Mouse (Mus musculus): Measurements from ENCODE around the gene Xpr1.

Xpr1 gene

DNA sequence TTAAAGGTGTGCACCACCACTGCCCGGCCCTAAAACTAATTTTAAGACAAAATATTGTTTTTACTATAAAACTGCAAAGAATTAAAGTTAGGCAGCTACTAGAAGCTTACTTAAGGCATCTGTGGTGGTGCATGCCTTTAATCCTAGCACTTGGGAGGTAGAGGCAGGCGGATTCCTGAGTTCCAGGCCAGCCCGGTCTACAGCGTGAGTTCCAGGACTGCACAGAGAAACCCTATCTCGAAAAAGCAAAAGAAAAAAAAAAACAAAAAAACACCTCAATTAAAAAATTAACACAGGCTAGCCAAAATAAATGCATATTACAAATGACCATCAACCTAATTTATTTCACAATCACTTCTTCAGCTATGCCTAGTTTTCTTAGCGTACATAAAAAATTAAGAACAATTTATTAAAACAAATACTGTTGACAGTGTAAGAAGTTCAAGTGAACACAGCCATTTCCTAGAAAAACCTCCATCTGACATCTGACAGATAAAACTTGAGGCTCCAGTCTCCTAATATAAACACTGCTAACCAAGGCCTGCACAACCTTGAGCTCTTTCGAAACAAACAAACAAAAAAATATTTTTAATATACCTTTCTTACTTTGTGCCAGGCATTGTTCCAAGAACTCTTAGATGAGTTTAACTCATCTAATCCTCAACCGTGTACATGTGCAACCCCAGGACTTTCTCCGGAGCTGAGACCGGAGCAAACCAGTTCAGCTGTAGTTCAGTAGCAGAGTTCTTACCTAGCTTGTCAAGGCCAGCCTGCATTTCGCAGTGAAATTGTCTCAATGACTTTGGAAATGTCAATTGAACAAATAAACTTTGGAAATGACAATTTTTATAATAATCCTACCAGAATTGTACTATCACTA lies 9.3 kb downstream of the Xpr1 start:
- CTCF ChIA-PET: no interaction called here

DNA sequence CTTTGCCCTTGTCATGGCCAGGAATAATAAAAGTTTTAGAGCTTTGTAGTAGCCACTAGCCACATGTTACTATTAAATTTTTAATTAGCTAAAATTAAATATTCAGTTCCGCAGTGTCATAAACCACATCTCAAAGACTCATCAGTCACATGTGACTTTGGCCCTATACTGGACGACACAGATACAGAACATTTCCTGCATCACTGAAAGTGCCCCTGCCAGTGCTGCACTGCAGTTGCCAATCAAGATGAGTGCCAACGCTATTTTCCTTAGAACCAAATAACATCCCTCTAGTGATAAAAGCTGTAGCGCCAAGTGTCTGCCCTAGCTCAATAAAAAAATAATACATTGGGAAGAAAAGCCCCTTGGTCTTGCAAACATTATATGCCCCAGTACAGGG lies 17.2 kb downstream of the Xpr1 start:
- CTCF ChIA-PET: no interaction called here

DNA sequence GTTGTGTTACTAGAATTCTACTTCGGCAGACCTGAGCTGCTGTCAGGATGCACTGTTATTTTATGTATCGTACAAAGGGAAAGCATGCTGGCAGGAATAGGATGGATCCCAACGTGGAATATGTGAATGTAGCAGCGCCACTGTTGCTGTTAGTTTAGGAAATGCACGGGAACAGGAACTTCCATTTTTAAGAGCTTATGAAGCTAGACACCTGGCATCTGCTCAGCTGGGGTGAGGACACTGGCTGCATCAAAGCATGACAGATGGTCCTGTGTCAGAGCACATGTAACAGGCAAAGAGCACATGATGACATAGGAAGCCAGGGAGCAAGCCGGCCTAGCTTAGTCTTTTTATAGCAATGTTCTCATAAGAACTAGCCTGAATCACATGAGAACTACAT lies 22.4 kb downstream of the Xpr1 start:
- CTCF ChIA-PET: no interaction called here

DNA sequence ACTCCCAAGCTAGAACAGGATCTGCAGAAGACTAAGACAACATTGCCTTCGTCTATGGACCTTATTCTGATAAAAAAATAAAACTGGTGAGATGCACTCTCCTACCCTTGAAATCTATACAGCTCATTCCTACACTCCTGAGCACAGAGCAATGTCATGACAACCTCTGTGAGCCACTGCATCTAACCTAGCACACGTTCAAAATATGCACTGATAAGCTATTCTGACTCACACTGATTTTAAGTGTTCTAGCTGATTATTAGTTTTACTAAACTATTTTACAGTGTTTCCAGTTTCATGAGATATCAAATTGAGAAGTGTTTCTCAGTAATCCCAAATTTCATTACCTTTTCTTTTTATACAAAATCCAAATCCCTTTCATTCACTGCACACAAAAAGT lies 23.2 kb downstream of the Xpr1 start:
- CTCF ChIA-PET: no interaction called here

DNA sequence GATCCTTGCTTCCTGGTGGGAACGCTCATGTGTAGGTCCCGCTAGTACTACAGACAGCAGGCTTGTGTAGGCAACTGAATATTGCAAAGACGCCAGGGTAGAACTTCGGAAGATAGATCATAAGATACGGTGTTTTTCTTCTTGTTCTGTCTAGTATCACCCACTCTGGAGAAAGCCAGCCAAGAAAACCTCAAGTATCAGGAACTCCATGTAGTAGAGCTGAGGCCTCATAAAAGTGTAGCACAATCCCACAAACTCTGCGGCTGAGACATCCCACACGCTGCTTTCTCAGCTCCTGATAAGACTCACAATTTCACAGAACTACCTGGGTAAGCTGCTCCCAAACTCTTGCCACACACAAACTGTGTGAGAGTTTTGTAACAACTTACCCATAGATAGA lies 24.4 kb downstream of the Xpr1 start:
- CTCF ChIA-PET: no interaction called here

DNA sequence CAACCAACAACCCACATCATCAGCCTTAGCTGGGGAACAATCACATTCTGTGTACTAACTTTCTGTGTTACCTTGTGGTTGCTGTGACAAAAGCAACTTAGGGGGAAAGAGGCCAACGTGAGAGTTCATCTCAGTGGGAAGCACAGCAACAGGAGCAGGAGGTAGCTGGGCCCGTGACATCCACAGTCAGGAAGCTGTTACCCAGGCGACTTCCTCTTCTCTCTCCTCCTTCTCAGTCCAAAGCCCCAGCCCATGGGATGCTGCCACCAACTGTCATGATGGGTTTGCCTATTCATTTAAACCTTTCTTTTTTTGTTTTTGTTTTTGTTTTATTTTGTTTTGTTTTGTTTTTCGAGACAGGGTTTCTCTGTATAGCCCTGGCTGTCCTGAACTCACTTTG lies 25.7 kb downstream of the Xpr1 start:
- CTCF ChIA-PET: no interaction called here

DNA sequence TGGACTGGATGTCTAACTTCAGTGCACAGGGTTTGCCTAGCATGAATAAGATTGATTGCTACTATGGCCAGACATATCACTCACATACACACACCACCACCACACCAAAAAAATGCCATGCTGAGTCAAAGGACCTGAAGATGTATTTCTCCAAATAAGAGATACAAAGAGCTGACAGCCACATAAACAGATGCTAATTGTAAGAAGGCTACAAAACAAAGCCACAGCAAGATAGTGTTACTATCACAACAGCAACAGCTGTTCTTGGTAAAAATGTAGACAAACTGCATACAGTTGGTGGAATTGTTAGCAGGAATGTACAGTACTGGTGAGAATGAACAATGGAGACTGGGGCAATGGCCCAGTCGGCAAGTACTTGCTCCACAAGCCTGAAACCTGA lies 28.8 kb downstream of the Xpr1 start:
- CTCF ChIA-PET: no interaction called here

DNA sequence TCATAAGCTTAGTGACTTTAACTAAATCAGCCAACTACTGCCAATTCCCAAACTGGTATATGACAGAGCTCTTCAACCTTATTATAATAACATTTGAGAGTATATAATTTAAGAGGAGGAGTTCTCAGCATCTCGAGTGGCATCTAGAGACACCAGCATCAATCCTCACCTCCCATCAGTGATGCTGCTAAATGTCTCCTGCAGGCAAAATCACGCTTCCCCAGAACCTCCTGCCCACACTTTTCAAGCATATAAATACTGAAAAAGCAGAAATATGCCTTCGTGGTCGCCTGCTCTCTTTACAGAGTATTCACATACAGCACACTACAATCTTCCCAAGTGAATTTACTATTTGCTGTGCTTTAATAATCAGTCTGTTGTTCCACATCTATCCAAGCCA lies 30.7 kb downstream of the Xpr1 start:
- CTCF ChIA-PET: no interaction called here

DNA sequence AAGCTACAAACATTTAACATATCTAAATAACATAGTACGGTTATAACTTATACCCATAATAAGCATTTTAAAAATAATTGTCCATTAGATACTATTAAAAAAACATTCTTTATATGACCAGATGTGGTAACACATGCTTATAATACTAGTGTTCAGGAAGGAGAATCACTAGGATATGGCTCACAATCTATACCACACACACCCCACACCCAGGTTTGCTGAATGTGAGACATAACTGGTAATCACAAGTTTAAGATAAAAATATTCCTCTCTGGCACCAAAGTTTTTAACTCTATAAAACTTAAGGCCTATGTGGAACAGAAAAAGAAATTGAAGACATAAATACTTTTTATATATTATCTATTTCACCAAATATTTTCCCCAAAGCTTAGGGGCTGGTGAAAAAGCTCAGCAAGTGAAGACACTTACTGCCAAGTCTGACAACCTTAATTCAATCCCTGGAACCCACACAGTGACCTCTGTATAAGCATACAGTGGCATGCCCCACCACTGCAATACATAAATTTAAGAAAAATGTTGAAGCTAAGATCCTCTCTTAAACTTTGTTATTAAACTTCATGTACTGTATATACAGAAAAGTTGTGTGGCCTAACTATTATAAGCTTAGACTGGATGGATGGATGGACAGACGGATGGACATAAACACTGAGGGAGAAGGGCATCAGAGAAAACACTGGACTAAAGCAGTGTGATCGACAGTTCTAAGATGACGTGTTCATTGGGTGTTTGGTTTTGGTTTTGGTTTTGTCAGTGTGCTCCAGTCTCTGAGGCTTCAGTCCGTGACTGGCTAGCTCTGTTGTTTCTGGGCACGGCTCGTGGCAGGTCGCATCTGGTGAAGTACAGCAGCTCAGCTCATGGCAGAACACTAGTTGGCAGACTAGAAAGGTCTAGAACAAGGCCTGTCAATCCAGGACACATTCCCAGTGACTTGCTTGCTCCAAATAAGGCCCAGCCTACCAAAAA lies 33.6 kb downstream of the Xpr1 start:
- CTCF ChIA-PET: interaction anchor here (0.5 kb wide), 1 partner anchor 186 kb away, joined by 9 read pairs; no protein-coding TSS in a partner anchor

DNA sequence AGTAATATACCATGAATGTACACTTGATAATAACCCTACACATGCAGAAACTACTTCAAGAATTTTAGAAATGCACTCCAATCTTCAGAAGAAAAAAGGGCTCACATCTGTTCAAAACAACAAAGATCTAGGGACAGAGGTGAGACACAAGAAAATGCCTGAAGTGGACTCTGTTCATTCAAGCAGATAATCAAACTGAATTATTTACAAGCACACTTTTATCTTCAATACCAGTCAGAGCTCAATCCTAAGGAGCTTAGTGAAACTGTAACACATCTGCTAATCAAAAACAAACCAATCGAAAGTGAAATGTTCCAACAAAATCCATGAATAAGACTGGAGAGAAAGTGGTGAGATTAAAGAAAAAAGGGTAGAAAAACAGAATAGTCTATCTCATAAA lies 35.3 kb downstream of the Xpr1 start:
- CTCF ChIA-PET: no interaction called here

DNA sequence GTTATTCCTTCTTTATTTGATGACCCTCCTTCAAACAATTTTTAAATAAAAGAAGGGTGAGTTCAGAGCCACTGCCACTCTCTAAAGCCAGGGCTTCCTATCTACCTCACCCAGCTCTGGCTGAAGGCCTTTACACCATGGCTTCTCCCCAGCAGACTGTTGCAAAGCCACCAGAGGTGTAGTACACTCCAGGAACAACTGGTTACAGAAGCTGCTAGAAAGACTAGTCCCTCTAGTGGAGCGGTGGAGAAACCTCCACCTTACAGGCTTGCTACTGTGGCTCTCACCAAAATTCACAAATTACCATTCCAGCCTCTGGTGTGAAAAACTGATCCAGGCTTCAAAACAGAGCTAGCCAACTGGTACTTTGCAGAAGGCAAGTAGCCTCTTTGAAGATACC lies 37.9 kb downstream of the Xpr1 start:
- CTCF ChIA-PET: interaction anchor here (0.7 kb wide), 1 partner anchor 89 kb away, joined by 3 read pairs; no protein-coding TSS in a partner anchor

DNA sequence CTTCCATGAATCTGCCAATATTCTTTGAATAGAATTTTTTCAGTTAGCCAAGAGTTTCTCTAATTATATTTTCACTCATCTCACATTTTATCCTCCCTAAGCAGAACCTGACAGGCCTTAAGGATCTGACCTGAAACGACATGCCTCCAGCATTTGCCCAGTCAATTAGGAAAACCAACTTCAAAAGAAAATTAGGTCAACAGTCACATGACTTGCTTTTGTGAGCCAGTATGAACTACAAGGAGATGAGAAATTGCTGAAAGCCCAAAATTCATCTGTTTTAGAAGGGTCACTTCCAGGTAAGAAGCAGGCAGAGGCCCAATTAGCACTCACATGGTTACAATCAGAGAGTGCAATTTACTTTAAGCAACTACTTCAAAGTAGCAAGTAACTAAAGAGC lies 44.4 kb downstream of the Xpr1 start:
- CTCF ChIA-PET: no interaction called here

DNA sequence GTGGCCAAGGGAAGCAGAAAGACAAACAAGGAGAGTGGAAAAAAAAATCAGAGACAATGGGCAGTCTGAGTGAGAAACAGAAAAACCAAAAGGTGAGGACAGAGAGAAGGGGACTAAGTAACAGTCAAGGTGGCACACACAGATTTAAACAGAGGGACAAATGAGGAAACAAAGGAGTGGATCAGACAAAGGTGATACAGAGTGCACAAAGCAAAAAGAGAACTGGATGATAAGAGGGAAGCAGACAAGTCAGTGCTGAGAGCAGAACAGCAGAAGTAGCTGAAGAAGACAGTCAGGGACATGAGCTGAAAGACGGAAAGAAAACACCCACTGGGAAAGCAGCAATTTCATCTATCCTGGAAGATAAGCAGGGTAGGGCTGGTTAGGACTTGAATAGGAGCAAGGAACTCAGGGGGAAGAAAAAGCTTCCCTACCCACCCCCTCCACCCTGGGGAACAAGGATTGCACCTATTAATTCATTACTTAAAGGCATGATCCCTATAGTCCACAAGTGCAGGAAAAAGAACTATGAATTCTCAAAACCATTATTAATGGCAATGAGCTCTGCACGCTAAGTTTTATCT lies 47.0 kb downstream of the Xpr1 start:
- CTCF ChIA-PET: interaction anchor here (0.6 to 0.7 kb wide), 2 partner anchors 168 to 226 kb away, joined by 3 to 4 read pairs; no protein-coding TSS in a partner anchor

DNA sequence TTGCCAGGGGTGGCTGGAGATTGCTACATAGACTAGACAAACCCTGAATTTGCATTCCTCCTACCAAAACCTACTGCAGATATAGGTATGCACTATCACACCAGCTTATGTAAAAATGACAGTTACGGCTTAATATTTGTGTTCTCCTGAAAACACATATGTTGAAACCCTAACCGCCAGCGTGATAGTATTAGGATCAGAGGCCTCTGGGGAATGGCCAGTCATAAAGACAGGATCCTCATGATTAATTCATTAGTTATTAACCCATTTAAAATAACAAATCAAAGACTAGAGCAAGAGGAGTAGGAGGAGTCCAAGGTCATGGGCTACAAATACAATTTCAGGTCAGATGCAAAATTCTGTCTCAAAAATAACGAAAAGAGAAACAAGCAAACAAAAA lies 50.8 kb downstream of the Xpr1 start:
- CTCF ChIA-PET: no interaction called here

DNA sequence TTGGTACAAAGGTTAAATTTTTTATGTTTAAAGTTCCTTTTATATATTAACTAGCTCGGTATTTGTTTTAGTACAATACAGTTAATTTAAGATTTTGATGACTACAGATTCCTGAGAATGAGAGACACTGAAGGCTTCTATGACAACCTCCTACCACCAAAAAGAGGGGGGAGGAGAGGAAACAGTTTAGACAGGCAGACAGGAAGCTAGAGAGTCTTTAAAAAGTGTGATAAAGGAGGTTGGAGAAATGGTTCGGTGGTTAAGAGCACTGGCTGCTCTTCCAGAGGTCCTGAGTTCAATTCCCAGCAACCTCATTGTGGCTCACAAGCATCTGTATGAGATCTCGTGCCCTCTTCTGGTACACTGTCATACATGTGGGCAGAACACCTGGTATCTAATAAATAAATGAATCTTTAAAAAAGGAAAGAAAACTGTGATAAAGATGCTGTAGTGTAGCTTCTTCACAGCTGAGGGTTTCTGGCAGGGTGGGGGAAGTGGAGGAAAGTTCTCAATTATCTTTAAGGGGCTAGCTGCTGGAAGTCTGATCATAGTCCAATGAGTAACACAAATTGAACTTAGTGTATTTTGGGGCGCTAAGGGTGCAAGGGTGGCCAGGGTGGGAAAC lies 55.6 kb downstream of the Xpr1 start:
- CTCF ChIA-PET: no interaction called here

DNA sequence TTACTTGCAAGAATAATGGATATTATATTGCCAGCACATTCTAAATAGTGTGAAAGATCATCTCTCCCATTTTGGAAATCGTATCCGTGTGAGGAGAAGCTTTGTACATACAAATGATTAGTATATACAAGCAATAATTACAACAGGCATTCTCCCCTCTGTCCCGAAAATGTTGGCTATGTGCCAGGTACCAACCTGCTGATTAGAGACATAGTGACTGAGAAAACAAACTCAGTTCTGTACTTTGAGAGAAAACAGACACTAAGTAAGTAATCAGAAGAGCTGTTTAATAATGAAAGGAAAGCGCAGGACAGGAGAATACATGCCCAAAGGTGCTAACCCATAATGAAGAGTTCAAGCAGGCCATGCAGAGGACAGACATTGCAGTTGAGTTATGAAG lies 64.1 kb downstream of the Xpr1 start:
- CTCF ChIA-PET: interaction anchor here (0.6 kb wide), 1 partner anchor 44 kb away, joined by 10 read pairs; no protein-coding TSS in a partner anchor

DNA sequence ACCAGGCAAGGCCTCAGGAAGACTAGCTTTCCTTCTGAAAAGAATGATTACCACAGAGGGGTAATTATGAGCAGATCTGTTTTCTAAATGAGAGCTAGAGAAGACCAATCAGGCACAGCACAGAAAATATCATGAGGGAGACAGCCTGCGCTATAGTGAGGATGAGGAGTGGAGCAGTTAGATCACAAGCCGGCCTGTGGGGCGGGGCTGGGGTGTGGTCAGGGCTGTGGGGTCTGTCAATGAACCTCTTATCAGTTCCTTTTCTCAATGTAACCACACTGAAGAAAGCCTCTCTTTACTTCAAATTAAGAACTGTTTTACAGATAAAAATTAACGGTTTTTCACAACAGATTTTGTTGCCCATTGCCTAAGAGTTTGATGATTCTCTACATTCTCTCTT lies 65.7 kb downstream of the Xpr1 start:
- CTCF ChIA-PET: no interaction called here

DNA sequence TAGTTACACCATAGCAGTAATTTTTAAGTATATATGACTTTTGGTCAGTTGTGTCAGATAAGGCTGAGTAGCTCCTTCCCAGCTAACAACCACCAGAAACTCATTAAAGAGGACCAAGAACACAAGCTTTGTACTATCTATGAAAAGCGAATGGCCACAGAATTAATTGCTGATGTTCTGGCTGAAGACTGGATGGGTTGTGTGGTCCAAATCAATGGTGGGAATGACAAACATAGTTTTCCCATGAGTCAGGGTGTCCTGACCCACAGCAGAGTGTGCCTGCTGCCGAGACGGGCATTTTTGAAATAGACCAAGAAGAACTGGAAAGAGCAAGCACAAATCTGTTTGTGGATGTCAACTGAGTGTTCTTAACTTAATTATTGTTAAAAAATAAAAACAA lies 68.7 kb downstream of the Xpr1 start:
- CTCF ChIA-PET: interaction anchor here (0.7 kb wide), 1 partner anchor 109 kb away, joined by 5 read pairs; no protein-coding TSS in a partner anchor

DNA sequence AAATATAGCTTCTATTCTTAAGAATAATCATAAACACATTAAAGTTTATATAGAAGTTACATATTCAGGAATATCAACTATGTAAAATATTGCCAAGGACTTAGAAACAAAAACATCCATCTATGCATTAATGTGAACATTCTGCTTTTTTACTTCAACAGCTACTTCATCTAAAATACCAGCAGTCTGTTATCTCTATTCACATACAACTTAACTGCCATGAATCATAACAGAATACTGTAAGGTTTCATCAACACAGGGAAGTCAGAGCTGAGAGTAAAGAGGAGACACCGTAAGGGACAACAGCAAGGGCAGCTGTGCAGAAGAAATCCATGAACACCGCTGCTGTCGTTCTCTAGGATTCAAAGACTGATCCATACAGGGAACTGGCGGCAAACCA lies 69.9 kb downstream of the Xpr1 start:
- CTCF ChIA-PET: no interaction called here

DNA sequence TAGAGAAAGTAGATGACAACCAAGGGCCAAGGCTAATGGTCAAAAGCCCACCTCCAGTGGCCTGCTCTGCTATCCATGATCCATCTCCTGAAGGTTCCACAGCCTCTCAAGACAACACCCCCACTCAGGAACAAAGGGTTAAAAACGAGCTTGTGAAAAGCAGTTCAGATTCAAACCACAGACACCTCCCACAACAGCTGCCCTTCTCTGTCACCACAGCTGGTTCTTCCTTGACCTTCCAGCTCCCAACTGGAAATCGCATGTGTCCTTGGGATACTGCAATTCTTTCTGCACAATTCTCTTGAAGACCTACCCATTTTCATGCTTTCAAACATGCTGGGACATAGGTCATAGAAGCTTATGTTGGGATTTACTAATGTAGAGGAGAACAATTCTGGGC lies 73.2 kb downstream of the Xpr1 start:
- CTCF ChIA-PET: no interaction called here

DNA sequence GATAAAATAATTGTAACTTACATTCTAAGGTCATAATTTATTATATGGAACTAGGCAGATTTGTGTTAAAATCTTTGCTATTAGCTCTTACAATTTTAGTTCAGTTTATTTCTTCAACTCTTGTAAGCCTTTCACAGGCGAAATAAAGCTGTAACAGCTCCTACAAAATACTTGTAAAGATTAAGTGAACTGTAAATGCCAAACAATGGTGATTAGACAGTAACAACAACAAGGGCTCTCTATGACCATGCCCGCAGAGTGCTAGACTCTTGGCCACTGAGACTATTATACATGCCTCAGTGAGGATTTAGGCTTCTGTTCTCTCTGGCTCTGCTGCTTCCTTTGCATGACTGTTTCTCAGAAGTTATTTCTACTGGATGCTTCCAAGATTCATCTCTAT lies 77.6 kb downstream of the Xpr1 start:
- CTCF ChIA-PET: interaction anchor here (0.6 kb wide), 1 partner anchor 9 kb away, joined by 8 read pairs; no protein-coding TSS in a partner anchor

DNA sequence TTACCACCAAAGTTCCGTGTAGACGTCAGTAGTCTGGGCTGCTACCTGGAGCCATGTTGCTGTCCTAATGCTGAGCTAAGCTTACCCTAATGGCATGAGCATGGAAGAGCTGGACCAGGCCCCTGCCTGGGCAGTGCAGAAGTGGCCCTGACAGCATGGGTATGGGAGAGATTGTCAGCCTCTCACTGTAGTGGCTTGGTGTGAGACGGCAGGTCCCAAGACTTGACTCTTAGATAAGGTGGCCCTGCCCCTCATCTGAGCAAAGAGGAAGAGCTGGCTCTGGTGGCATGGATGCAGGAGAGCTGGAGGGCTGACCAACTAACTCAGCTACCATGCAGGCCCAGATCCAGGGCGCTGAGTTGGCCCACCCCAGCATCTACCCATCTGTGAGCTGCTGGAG lies 79.9 kb downstream of the Xpr1 start:
- CTCF ChIA-PET: no interaction called here
